Mouse (Mus musculus): ENCODE results near the gene Gm20388.

- TF ChIP-seq CTCF (IDR thresholded peaks at IDR 0.05; ENCODE audit: insufficient read depth, low read depth, low read length) (no peak), POLR2A (IDR thresholded peaks at IDR 0.05; ENCODE audit: insufficient read depth, low read depth, low read length) (no peak)
These were observed 3015.5 kb downstream of the Gm20388 start for GRCm38 (mm10) chr8:122925939-122926722.

Data from olfactory bulb, adult 2 months (tissue).